Mouse (Mus musculus): ENCODE measurements around the gene Eef2.

GRCm38 (mm10) chr10:81144667-81145066, 31.8 kb upstream of the Eef2 start:
- TF ChIP-seq CTCF (IDR thresholded peaks at IDR 0.05; ENCODE audit: borderline replicate concordance, control insufficient read depth, extremely low read depth, insufficient read depth, low read length, poor library complexity) (no peak), POLR2A (IDR thresholded peaks at IDR 0.05; ENCODE audit: control insufficient read depth, extremely low read depth, insufficient read depth, low read length, poor library complexity) (no peak)

All from thymus, adult 2 months (tissue).